Mouse (Mus musculus): ENCODE data around the gene Gabra5.

The Gabra5 gene

DNA sequence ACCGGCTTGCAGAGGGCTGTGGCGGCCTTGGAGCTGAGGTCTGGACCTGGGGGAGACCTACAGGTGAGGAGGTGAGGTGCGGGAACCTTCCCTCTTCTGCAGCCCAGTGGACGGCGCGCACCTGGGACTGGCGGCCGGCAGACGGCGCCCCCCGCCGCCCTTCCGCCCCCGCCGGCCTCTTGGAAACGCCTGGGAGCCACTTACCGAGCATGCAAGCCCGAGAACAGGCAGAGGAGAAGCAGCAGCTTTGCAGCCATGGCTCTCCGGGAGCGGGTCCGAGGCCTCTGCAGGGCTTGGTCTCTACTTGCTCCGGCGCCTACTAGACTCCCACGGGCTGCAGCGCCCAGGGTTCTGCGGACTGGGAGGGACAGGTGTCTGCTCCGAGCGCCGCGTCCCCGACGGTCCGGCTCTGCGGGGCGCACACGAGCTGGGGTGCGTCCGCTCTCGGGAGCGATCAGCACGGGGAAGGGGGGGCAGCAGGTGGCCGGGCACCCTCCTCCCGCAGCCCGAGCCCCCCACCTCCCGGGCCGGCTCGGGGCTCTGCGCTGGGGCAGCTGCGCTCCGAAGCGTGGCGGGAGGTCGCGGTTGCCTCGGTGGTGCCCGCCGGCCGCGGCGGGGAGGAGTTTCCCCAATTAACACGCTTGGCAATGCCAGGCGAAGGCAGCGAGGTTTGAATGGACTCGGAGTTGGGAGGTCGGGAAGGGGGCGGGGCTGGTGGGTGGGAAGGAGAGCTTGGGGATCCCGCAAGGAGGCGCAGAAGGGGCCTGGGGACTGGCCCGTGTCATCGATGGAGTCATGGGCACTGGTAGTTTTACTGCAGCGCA, 123.1 kb downstream of the Gabra5 start, which contains the start of gene Gabrg3:
Gabrg3 (minus strand) TSS at position 672 of the 824 bp plus-strand sequence.
- DNase-seq (ENCODE audit: low spot score) = no peak

DNA sequence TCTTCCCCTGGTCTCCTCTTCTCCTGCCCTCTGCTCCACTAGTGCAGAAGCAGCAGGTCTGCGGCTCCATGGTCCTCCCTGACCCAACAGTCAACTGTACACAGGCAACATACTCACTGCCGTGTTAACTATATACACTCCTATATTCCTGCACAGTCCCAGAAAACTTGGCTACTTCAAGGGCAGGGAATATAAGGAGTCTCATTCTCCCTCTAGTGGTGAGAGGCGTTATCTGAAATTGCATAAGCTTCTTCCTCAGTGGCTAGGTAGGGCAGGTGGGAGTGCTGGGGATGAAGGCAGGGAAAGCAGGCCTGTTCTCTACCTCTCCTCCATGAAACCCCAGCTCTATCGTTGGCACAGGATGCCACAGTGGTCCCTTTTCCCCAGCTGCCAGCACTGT, 125.7 kb downstream of the Gabra5 start:
- peak; percentile 42 for DNase-seq (ENCODE audit: low spot score)

DNA sequence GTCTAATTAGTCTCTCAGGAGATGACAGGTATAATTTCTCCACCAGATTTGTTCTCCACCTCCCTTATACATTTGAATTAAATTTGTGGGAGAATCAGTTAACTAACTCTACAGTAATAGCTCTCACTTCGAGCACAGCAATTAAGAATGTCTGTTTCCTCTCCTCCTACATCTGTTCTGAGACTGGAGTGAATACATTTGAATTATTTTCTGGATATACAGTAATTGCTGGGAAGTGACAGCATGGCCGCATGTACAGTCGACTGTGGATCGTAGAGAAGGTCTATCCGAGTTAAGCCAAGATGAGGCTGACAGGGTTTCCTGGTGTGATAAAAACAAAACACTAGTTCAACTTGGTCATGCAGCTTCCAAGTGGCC, 143.9 kb downstream of the Gabra5 start:
- DNase-seq (ENCODE audit: low spot score) = no peak

DNA sequence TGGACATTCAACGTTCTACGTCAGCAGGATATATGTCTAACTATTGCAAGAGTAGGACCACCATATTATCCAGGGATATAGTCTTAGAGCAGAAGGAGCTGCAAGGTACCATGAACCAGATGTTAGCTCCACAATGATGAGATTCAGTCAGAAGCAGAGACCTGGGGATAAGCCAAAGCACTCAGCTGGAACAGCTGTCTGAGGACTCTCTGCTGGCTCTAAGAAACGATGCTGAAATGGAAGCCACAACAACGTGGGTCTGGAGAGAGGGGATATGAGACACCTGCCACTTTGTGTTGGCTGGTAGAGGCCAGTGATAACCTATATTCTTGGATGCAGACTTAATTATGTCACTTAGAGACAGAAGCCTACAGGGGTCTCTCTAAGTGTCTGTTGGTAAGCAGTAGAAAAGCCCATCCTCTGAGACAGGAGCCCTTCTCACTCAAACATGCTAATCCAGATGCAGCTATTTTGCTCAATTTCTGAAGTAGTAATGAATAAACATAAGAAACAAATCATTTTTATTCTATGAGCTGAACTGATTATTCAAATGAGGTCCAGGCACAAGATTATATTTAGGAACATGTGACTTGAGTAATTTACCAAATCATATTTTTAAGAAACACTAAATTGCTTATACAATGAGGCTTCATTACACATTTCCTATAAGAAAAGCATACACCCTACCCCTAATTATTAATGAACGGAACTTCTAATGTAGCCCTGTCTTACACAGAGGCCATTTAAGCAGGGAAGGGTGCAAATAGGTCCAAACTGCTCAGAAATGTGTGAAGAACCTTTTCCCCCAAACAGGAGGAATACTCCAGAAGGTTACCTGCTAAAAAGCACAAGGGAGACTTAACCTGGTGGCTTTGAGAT, 144.5 kb downstream of the Gabra5 start:
- DNase-seq (ENCODE audit: low spot score) = no peak

GRCm38 (mm10) chr7:57363812-57364211, 146.0 kb downstream of the Gabra5 start:
- no peak for DNase-seq (ENCODE audit: low spot score)

GRCm38 (mm10) chr7:57357871-57358540, 151.9 kb downstream of the Gabra5 start:
- DNase-seq (ENCODE audit: low spot score) = no peak

Measured in layer of hippocampus, adult 9-10 months (tissue).